Mouse (Mus musculus): ENCODE measurements around the gene Cdk10. TPM values are rescaled to one million over a fixed set of nuclear protein-coding genes. Genes with fewer than 3 reads are reported as not detected.
A peak's percentile ranks its signal among the peaks of the same experiment; 100 is the strongest.
"Not testable (repeated sequence)": the region's sequence is repeated elsewhere in the genome, so short reads cannot be mapped to it uniquely, and the experiment has no call there.

Cdk10 gene
- polyA plus RNA-seq, 1 experiment from 2014 or later = 34.7 TPM

GRCm38 (mm10) chr8:123211876-123212275, 12.8 kb upstream of the Cdk10 start:
- no peak for ATAC-seq (replicated peaks; ENCODE audit: low FRiP score)
- WGBS = 40% methylated on average over 10 of the region's 10 CpGs
- H3K4me1 ChIP-seq = peaks cover 23% of the 10 kb centered on the region
- H3K9ac ChIP-seq = peak overlapping the region; percentile 96
- H3K36me3 ChIP-seq = peaks cover 36% of the 10 kb centered on the region
- H3K4me3 ChIP-seq (replicated peaks) = peak overlapping the region; percentile 94
- H3K9me3 ChIP-seq (replicated peaks) = no peaks in the 10 kb centered on the region
- no peak overlapping the region for H3K27ac ChIP-seq
- H3K4me2 ChIP-seq = peak overlapping the region; percentile 88
- H3K27me3 ChIP-seq = no peaks in the 10 kb centered on the region

- peaks cover 23% of the 10 kb centered on the region for H3K4me1 ChIP-seq
- no peaks in the 10 kb centered on the region for H3K9me3 ChIP-seq (replicated peaks)
- no peaks in the 10 kb centered on the region for H3K27me3 ChIP-seq
- peak within 1 kb of the TSS; percentile 94 for H3K4me3 ChIP-seq (replicated peaks)
- H3K4me2 ChIP-seq = peak within 1 kb of the TSS; percentile 88
- peak; percentile 97 for ATAC-seq (replicated peaks; ENCODE audit: low FRiP score)
- peaks cover 29% of the 10 kb centered on the region for H3K36me3 ChIP-seq
- under 1% methylated on average over 75 of the region's 76 CpGs for WGBS
- H3K27ac ChIP-seq = peak within 1 kb of the TSS; percentile 81
- H3K9ac ChIP-seq = peak within 1 kb of the TSS; percentile 96
These were observed 12.1 kb upstream of the Cdk10 start, which contains the start of the genes Chmp1a and Spata33 for GRCm38 (mm10) chr8:123212321-123213117. Gene Chmp1a, minus strand, starts transcription at chr8:123212763. Gene Spata33, plus strand, starts transcription at chr8:123212832.

GRCm38 (mm10) chr8:123213118-123213772, 11.4 kb upstream of the Cdk10 start:
- WGBS = 7% methylated on average over 22 of the region's 22 CpGs
- H3K27me3 ChIP-seq = no peaks in the 10 kb centered on the region
- H3K4me2 ChIP-seq = peak overlapping the region; percentile 88
- no peaks in the 10 kb centered on the region for H3K9me3 ChIP-seq (replicated peaks)
- H3K4me1 ChIP-seq = peaks cover 23% of the 10 kb centered on the region
- H3K36me3 ChIP-seq = peaks cover 22% of the 10 kb centered on the region
- peak overlapping the region; percentile 94 for H3K4me3 ChIP-seq (replicated peaks)
- peak overlapping the region; percentile 81 for H3K27ac ChIP-seq
- H3K9ac ChIP-seq = peak overlapping the region; percentile 67
- ATAC-seq (replicated peaks; ENCODE audit: low FRiP score) = no peak; the same call in none of the 2 replicates

GRCm38 (mm10) chr8:123215430-123215829, 9.2 kb upstream of the Cdk10 start:
- ATAC-seq (replicated peaks; ENCODE audit: low FRiP score) = no peak
- no peak overlapping the region for H3K9ac ChIP-seq

GRCm38 (mm10) chr8:123220917-123221316, 3.7 kb upstream of the Cdk10 start:
- ATAC-seq (replicated peaks; ENCODE audit: low FRiP score) = no peak
- peaks cover 16% of the 10 kb centered on the region for H3K4me1 ChIP-seq
- H3K4me2 ChIP-seq = no peak overlapping the region
- H3K9me3 ChIP-seq (replicated peaks) = no peaks in the 10 kb centered on the region
- H3K36me3 ChIP-seq = no peaks in the 10 kb centered on the region
- no peak overlapping the region for H3K4me3 ChIP-seq (replicated peaks)
- no peak overlapping the region for H3K27ac ChIP-seq
- no peaks in the 10 kb centered on the region for H3K27me3 ChIP-seq
- 74% methylated on average over 1 of the region's 1 CpGs for WGBS
- H3K9ac ChIP-seq = no peak overlapping the region

More at GRCm38 (mm10) chr8:123215430-123215829, 9.2 kb upstream of the Cdk10 start:
- no peak overlapping the region for H3K27ac ChIP-seq
- no peak overlapping the region for H3K4me3 ChIP-seq (replicated peaks)
- 78% methylated on average over 3 of the region's 3 CpGs for whole genome bisulfite sequencing
- H3K4me1 ChIP-seq = peaks cover 23% of the 10 kb centered on the region
- no peak overlapping the region for H3K4me2 ChIP-seq
- no peaks in the 10 kb centered on the region for H3K9me3 ChIP-seq (replicated peaks)
- no peaks in the 10 kb centered on the region for H3K27me3 ChIP-seq
- H3K36me3 ChIP-seq = 0 out of 2 replicates have a peak, but pooled peaks cover 2% of the 10 kb centered on the region

GRCm38 (mm10) chr8:123228416-123228815, 3.8 kb downstream of the Cdk10 start:
- WGBS = 100% methylated on average over 1 of the region's 1 CpGs
- no peaks in the 10 kb centered on the region for H3K9me3 ChIP-seq (replicated peaks)
- H3K36me3 ChIP-seq = peaks cover 37% of the 10 kb centered on the region
- peaks cover 7% of the 10 kb centered on the region for H3K27me3 ChIP-seq
- peaks cover 26% of the 10 kb centered on the region for H3K4me1 ChIP-seq
- ATAC-seq (replicated peaks; ENCODE audit: low FRiP score) = no peak
- no peak overlapping the region for H3K9ac ChIP-seq
- no peak overlapping the region for H3K27ac ChIP-seq
- H3K4me2 ChIP-seq = no peak overlapping the region
- no peak overlapping the region for H3K4me3 ChIP-seq (replicated peaks)

- 88% methylated on average over 11 of the region's 11 CpGs for WGBS
- not testable (repeated sequence) for H3K4me2 ChIP-seq; H3K4me3 ChIP-seq (replicated peaks); H3K9me3 ChIP-seq (replicated peaks); H3K9ac ChIP-seq; H3K27ac ChIP-seq; ATAC-seq (replicated peaks; ENCODE audit: low FRiP score)
- H3K36me3 ChIP-seq = peaks cover 37% of the 10 kb centered on the region
- peaks cover 25% of the 10 kb centered on the region for H3K27me3 ChIP-seq
- H3K4me1 ChIP-seq = peaks cover 29% of the 10 kb centered on the region
These were observed 5.7 kb downstream of the Cdk10 start for GRCm38 (mm10) chr8:123230326-123230725.

- Histone ChIP-seq H3K9ac (no peak overlapping the region), H3K27ac (no peak overlapping the region), H3K9me3 (replicated peaks) (no peaks in the 10 kb centered on the region), H3K36me3 (peaks cover 33% of the 10 kb centered on the region), H3K4me3 (replicated peaks) (no peak overlapping the region), H3K27me3 (peaks cover 28% of the 10 kb centered on the region), H3K4me2 (no peak overlapping the region), H3K4me1 (peaks cover 35% of the 10 kb centered on the region)
- 44% methylated on average over 5 of the region's 5 CpGs for WGBS
- ATAC-seq (replicated peaks; ENCODE audit: low FRiP score) = no peak
These were observed 7.1 kb downstream of the Cdk10 start for GRCm38 (mm10) chr8:123231742-123232141.

GRCm38 (mm10) chr8:123232553-123232952, 7.9 kb downstream of the Cdk10 start:
- H3K9me3 ChIP-seq (replicated peaks) = no peaks in the 10 kb centered on the region
- peaks cover 35% of the 10 kb centered on the region for H3K4me1 ChIP-seq
- no peak overlapping the region for H3K4me2 ChIP-seq
- no peak overlapping the region for H3K9ac ChIP-seq
- ATAC-seq (replicated peaks; ENCODE audit: low FRiP score) = no peak
- H3K36me3 ChIP-seq = peaks cover 25% of the 10 kb centered on the region
- 19% methylated on average over 7 of the region's 7 CpGs for WGBS
- H3K27ac ChIP-seq = no peak overlapping the region
- peaks cover 28% of the 10 kb centered on the region for H3K27me3 ChIP-seq
- no peak overlapping the region for H3K4me3 ChIP-seq (replicated peaks)

- H3K9me3 ChIP-seq (replicated peaks) = no peaks in the 10 kb centered on the region
These were observed 8.7 kb downstream of the Cdk10 start for GRCm38 (mm10) chr8:123233300-123233699.

GRCm38 (mm10) chr8:123233760-123234159, 9.1 kb downstream of the Cdk10 start:
- H3K27ac ChIP-seq = no peak overlapping the region
- H3K27me3 ChIP-seq = peaks cover 28% of the 10 kb centered on the region
- WGBS = 75% methylated on average over 11 of the region's 11 CpGs
- no peak overlapping the region for H3K4me2 ChIP-seq
- no peak overlapping the region for H3K4me3 ChIP-seq (replicated peaks)
- H3K36me3 ChIP-seq = peaks cover 13% of the 10 kb centered on the region
- peaks cover 35% of the 10 kb centered on the region for H3K4me1 ChIP-seq
- H3K9me3 ChIP-seq (replicated peaks) = no peaks in the 10 kb centered on the region
- ATAC-seq (replicated peaks; ENCODE audit: low FRiP score) = no peak
- no peak overlapping the region for H3K9ac ChIP-seq

More at GRCm38 (mm10) chr8:123233300-123233699, 8.7 kb downstream of the Cdk10 start:
- WGBS = 61% methylated on average over 13 of the region's 13 CpGs
- H3K9ac ChIP-seq = no peak overlapping the region
- H3K4me1 ChIP-seq = peaks cover 35% of the 10 kb centered on the region
- H3K36me3 ChIP-seq = peaks cover 18% of the 10 kb centered on the region
- no peak for ATAC-seq (replicated peaks; ENCODE audit: low FRiP score)
- no peak overlapping the region for H3K4me3 ChIP-seq (replicated peaks)
- peaks cover 28% of the 10 kb centered on the region for H3K27me3 ChIP-seq
- H3K27ac ChIP-seq = no peak overlapping the region
- no peak overlapping the region for H3K4me2 ChIP-seq

- no peak overlapping the region for H3K27ac ChIP-seq
- 17% methylated on average over 13 of the region's 13 CpGs for WGBS
- peak overlapping the region; percentile 61 for H3K4me3 ChIP-seq (replicated peaks)
- peak overlapping the region; percentile 88 for H3K4me2 ChIP-seq
- no peaks in the 10 kb centered on the region for H3K9me3 ChIP-seq (replicated peaks)
- peak overlapping the region; percentile 58 for H3K9ac ChIP-seq
- peak; percentile 10; the same call in 1 of the 2 replicates for ATAC-seq (replicated peaks; ENCODE audit: low FRiP score)
- H3K4me1 ChIP-seq = peaks cover 35% of the 10 kb centered on the region
- H3K27me3 ChIP-seq = peaks cover 28% of the 10 kb centered on the region
- peaks cover 2% of the 10 kb centered on the region; the same call in 1 of the 2 replicates for H3K36me3 ChIP-seq
These were observed 10.4 kb downstream of the Cdk10 start for GRCm38 (mm10) chr8:123234918-123235519.
